Mouse (Mus musculus) stomach, embryonic 14.5 days (tissue): ENCODE data around the gene Twf1. TPM values are rescaled to one million over a fixed set of nuclear protein-coding genes. Genes with fewer than 3 reads are reported as not detected.

ENCODE experiments used
- ATAC-seq: fragments of 200-750 bp; cut with Nextera tagmentation; 2 replicates; pipeline ENCODE4 v1.8.0; 2017; ENCODE audit warnings: low read depth, moderate TSS enrichment; ENCODE audit not compliant: insufficient number of reproducible peaks, insufficient read depth, low FRiP score
- H3K27ac ChIP-seq: fragments of 300-500 bp; sonication (generic); 2 replicates; pipeline ENCODE4 v1.5.1; 2014; ENCODE audit warnings: mild to moderate bottlenecking, low read length, moderate library complexity, mixed read lengths
- H3K27me3 ChIP-seq: fragments of 300-500 bp; sonication (generic); 2 replicates; pipeline ENCODE4 v1.6.1; 2014; ENCODE audit warnings: low read length, control low read depth, mixed read lengths; ENCODE audit not compliant: control insufficient read depth, insufficient read depth
- H3K36me3 ChIP-seq: fragments of 300-500 bp; sonication (generic); 2 replicates; pipeline ENCODE4 v1.6.1; 2014; ENCODE audit warnings: mild to moderate bottlenecking, control low read depth, low read length, moderate library complexity, mixed read lengths; ENCODE audit not compliant: control insufficient read depth, insufficient read depth
- H3K4me1 ChIP-seq: fragments of 300-500 bp; sonication (generic); 2 replicates; pipeline ENCODE4 v1.6.1; 2014; ENCODE audit warnings: low read length, control low read depth, mixed read lengths; ENCODE audit not compliant: control insufficient read depth, insufficient read depth
- H3K4me2 ChIP-seq: fragments of 300-500 bp; sonication (generic); replicated peaks from 2 replicates; pipeline ENCODE4 v1.6.1; 2014; ENCODE audit warnings: low read depth, low read length, control low read depth
- H3K4me3 ChIP-seq: fragments of 300-500 bp; sonication (generic); 2 replicates; pipeline ENCODE4 v1.5.1; 2014; ENCODE audit warnings: low read depth, low read length, control low read depth
- H3K9ac ChIP-seq: fragments of 300-500 bp; sonication (generic); replicated peaks from 2 replicates; pipeline ENCODE4 v1.6.1; 2014; ENCODE audit warnings: low read depth, mild to moderate bottlenecking, control low read depth, low read length, moderate library complexity, mixed read lengths
- H3K9me3 ChIP-seq: fragments of 300-500 bp; sonication (generic); 2 replicates; pipeline ENCODE4 v1.6.1; 2016; ENCODE audit warnings: low read depth, low read length, control low read depth; ENCODE audit not compliant: control insufficient read depth
- WGBS: fragments of 180-500 bp; shearing (Covaris S2); extraction: QIAGEN DNeasy Blood & Tissue Kit; methylation state at CpG from one replicate; pipeline ENCODE4 v1.1.7; 2014; 5-methylcytosine and 5-hydroxymethylcytosine counted together
- polyA plus RNA-seq: library from polyadenylated mRNA; unstranded; fragments of >200 nt; fragmentation: Nextera tagmentation; extraction: Ambion mirVana; gene quantifications from 2 replicates; pipeline ENCODE4 v1.2.1, GENCODE M21; 2014

Gene Twf1
- polyA plus RNA-seq, 1 experiment from 2014 or later, result 95.5 TPM

DNA sequence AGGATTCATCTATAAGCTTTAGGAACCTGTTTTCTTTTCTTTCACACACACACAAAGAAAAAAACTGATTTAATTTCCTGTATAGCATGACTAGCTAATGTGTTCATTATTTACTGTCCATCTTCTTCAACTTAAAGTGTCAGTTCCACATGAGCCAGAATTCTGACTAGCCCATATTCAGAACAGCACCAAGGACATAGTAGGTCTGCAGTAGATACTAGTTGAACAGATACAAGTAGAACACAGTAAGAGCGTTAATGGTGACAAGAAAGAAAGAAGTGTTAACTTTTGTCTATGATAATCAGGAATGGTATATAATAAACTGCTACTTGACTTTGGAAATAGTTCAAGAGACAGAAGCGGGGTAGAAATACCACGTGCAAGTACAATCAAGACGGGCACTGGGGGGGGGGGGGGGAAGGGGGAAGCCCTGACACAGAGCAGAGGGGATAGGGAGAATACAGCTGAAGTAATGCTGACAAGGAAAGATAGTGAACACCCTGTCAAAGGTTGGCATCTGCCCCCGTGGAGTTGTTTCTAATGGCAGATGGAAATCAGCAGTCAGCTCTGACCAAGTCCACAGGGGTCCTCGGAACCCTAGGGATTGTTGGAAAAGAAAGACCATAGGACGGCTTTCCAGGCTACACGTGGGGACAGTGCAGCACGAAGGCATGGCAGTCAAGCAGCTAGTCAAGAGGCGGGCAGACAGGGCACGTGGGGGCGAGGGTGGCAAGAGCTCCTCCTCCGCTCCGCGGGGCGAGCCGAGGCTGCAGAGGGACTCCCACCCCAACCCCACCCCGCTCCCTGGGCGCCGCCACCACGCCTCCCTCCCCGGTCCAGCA lies 46.9 kb downstream of the Twf1 start:
- H3K27ac ChIP-seq, result no peak overlapping the region; the same call in 1 of the 2 replicates

DNA sequence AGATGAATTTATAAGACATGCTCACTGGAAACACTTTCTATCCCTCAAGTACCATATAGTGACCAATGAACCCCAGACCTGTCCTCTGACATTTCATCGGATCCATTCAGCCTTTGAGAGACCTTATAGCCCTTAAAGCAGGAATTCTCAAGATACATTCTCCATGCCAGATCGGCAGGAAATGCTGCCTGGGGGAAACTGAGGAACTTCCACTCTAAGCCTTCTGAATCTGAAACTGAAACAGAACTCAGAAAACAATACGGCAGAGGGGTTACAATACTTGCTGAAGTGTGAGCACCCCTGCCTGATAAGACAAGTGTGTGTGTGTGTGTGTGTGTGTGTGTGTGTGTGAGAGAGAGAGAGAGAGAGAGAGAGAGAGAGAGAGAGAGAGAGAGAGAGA lies 50.4 kb downstream of the Twf1 start:
- no peaks in the 10 kb centered on the region for H3K36me3 ChIP-seq
- WGBS, result 91% methylated on average over 3 of the region's 3 CpGs
- H3K9ac ChIP-seq, result no peak overlapping the region
- ATAC-seq, result no peak
- H3K4me3 ChIP-seq, result no peak overlapping the region
- H3K9me3 ChIP-seq, result no peaks in the 10 kb centered on the region
- no peaks in the 10 kb centered on the region for H3K27me3 ChIP-seq
- H3K4me2 ChIP-seq, result no peak overlapping the region
- no peaks in the 10 kb centered on the region for H3K4me1 ChIP-seq
- no peak overlapping the region for H3K27ac ChIP-seq

More for the DNA sequence above, 46.9 kb downstream of the Twf1 start:
- peak overlapping the region; percentile 83 for H3K4me2 ChIP-seq
- no peaks in the 10 kb centered on the region for H3K9me3 ChIP-seq
- no peaks in the 10 kb centered on the region for H3K4me1 ChIP-seq
- 9% methylated on average over 20 of the region's 22 CpGs for WGBS
- peak overlapping the region; percentile 83 for H3K4me3 ChIP-seq
- no peaks in the 10 kb centered on the region for H3K27me3 ChIP-seq
- ATAC-seq, result peak; percentile 83
- H3K36me3 ChIP-seq, result no peaks in the 10 kb centered on the region
- H3K9ac ChIP-seq, result peak overlapping the region; percentile 65

DNA sequence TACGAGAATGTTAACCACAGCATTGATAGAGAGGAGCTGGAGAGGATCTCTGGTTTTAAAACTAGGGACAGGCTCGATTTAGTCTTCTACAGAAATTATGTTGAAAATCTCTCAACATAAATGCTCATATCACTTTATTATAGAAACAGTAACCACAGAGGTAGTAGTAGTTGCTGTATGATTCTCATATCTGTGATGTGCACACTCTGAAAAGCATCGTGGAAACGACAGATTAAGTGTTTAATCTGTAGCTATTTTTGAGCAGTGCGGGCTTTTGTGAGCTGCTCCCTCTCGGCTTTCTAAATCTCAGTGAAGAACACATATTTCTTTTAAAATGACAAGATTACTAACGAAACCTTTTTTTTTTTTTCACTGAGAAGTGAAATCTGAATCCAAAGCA lies 54.2 kb downstream of the Twf1 start:
- no peak overlapping the region for H3K9ac ChIP-seq
- ATAC-seq, result no peak
- no peaks in the 10 kb centered on the region for H3K4me1 ChIP-seq
- no peak overlapping the region for H3K27ac ChIP-seq
- no peak overlapping the region for H3K4me3 ChIP-seq
- H3K36me3 ChIP-seq, result no peaks in the 10 kb centered on the region
- 76% methylated on average over 7 of the region's 7 CpGs for WGBS
- H3K27me3 ChIP-seq, result no peaks in the 10 kb centered on the region
- no peak overlapping the region for H3K4me2 ChIP-seq
- H3K9me3 ChIP-seq, result no peaks in the 10 kb centered on the region

DNA sequence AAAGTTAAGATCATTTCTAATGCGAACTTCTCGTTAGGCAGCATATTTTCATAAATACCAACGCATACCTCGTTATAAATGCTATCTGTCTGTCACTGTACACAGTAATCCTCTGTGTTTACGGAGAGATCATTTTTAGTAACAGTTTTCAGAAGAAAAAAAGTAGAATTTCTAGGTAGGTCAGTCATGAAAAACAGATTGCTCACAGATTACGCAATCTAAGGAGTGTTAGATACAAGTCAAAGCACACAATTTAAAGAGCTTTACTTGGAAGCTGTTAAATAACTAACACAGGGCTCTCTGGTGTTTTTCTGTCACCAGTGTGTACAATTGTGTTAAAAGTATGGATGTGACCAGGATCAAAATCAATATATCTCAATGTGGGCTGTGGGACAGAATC lies 56.7 kb downstream of the Twf1 start:
- no peaks in the 10 kb centered on the region for H3K27me3 ChIP-seq
- H3K27ac ChIP-seq, result no peak overlapping the region
- no peak overlapping the region for H3K4me2 ChIP-seq
- 70% methylated on average over 6 of the region's 6 CpGs for WGBS
- ATAC-seq, result no peak
- no peak overlapping the region for H3K4me3 ChIP-seq
- H3K4me1 ChIP-seq, result no peaks in the 10 kb centered on the region
- H3K36me3 ChIP-seq, result no peaks in the 10 kb centered on the region; the same call in 1 of the 2 replicates
- H3K9ac ChIP-seq, result no peak overlapping the region
- no peaks in the 10 kb centered on the region for H3K9me3 ChIP-seq

DNA sequence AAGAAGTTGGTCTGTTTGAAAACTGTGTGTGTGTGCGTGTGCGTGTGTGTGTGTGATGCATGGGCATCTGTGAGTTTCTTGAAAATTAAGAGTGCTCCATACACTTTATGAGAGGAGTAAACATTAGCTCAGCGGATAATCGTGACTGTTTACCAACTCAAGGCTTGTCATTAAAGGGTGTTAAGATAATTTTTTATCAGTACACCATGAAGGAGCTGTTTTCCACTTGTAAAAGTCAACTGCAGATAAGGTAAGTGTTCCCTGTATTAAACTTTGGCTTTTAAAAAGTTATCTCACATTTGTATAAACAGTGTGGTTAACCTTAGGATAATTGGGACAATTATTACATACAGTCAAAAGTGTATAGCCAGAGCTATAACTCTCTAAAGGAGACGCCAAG lies 57.4 kb downstream of the Twf1 start:
- ATAC-seq, result peak; percentile 59; the same call in 1 of the 2 replicates
- Histone ChIP-seq H3K9me3 (no peaks in the 10 kb centered on the region), H3K27me3 (no peaks in the 10 kb centered on the region), H3K4me2 (no peak overlapping the region), H3K4me1 (no peaks in the 10 kb centered on the region), H3K4me3 (no peak overlapping the region), H3K36me3 (no peaks in the 10 kb centered on the region; the same call in 1 of the 2 replicates), H3K9ac (no peak overlapping the region), H3K27ac (0 out of 2 replicates have a peak overlapping the region, but pooled peaks have one; percentile 22)
- WGBS, result 69% methylated on average over 5 of the region's 5 CpGs

DNA sequence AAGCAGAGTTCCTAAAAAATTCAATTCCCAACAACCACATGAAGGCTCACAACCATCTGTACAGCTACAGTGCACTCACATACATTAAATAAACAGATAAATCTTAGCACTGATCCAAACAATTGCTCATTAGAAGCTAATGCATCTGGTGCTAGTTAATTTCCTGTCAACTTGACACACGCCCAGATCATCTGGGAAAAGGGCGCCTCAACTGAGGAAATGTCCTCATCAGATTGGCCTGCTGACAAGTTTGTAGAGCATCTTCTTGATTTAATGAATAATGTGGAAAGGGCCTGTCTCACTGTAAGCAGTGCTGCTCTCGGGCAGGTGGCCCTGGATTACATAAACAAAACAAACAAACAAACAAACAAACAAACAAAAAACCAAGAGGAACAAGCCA lies 59.2 kb downstream of the Twf1 start:
- no peak for ATAC-seq
- Histone ChIP-seq H3K9me3 (no peaks in the 10 kb centered on the region), H3K4me3 (no peak overlapping the region), H3K27ac (no peak overlapping the region), H3K4me2 (no peak overlapping the region), H3K36me3 (no peaks in the 10 kb centered on the region; the same call in 1 of the 2 replicates), H3K9ac (no peak overlapping the region), H3K4me1 (no peaks in the 10 kb centered on the region), H3K27me3 (no peaks in the 10 kb centered on the region)
- WGBS, result 80% methylated on average over 3 of the region's 3 CpGs

Other genes with a start within 250 kb of the Twf1 start
- gene Adamts20, start 124.5 kb downstream of the Twf1 start, polyA plus RNA-seq, result 5.4 and 5.7 TPM in 2 replicates
- gene Pus7l, start 46.3 kb downstream of the Twf1 start, polyA plus RNA-seq, result 8.9 and 11.0 TPM in 2 replicates
- gene Irak4, start 46.2 kb downstream of the Twf1 start, polyA plus RNA-seq, result 7.0 and 10.3 TPM in 2 replicates
- gene Tmem117, start 39.3 kb upstream of the Twf1 start, polyA plus RNA-seq, result 3.8 and 3.9 TPM in 2 replicates